In the genomic region with DNA sequence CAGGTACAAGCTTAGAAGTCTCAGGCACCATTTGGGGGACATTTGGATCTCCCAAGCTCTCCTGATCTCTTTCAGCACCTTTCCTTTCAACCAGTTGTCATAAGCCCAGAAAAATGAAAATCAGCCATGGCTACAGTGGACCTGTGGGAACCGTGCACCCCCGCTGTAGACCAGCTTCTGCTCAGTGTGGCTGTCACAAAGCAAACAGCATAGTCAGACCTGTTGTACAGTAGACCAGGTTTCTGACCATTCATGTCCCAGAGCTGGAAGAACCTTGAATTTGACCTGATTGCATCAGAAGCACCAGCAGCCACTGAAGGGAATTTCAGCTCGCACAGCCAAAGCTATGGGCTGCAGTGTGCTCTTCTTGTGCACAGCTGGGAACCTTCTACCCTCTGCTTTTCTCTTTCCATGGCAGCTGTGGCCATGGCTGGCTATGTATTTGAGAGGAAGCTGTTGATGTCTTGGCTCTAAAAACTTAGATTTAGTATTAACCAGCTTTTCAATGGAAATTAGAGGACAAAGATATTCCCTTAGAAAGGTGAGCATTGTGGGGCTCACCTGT, we compare ENCODE assay signal across 15 mouse cellular contexts.
"Had no signal": no experiment of that assay in that cellular context is flagged by ENCODE, and none has a peak within 500 bp of the region (broad histone marks: within the 10 kb centered on the region; RNA-seq: fewer than 3 reads in every experiment).

No protein-coding gene starts in this region.

- H3K4me1 ChIP-seq: limb, embryonic 12.5 days; lung, embryonic 15.5 days; midbrain, embryonic 10.5 days; neural tube, embryonic 15.5 days had no signal

- H3K27ac ChIP-seq: kidney, postnatal 0 days; limb, embryonic 12.5 days; lung, embryonic 15.5 days; midbrain, embryonic 10.5 days; neural tube, embryonic 15.5 days; stomach, postnatal 0 days had no signal

- ATAC-seq: inflammation-experienced regulatory T-cells, adult 6 months; intestine, postnatal 0 days had no signal

- H3K9me3 ChIP-seq: limb, embryonic 12.5 days; lung, embryonic 15.5 days; midbrain, embryonic 10.5 days; neural tube, embryonic 15.5 days had no signal

- H3K4me2 ChIP-seq: limb, embryonic 12.5 days; lung, embryonic 15.5 days; neural tube, embryonic 15.5 days had no signal

- H3K4me3 ChIP-seq: limb, embryonic 12.5 days; lung, embryonic 15.5 days; midbrain, embryonic 10.5 days; myocyte; neural tube, embryonic 15.5 days had no signal

- DNase-seq: kidney, adult 9 months; kidney, postnatal 36 days; layer of hippocampus, adult 9-11 months; midbrain, embryonic 14.5 days; right cerebral cortex, adult 18-20 months; thymus, postnatal 4 days had no signal

- H3K27me3 ChIP-seq: limb, embryonic 12.5 days; lung, embryonic 15.5 days; neural tube, embryonic 15.5 days had no signal

- H3K9ac ChIP-seq: limb, embryonic 12.5 days; lung, embryonic 15.5 days; neural tube, embryonic 15.5 days had no signal
